Mouse (Mus musculus): ENCODE results near the gene Ufd1.
"Not testable (repeated sequence)": the region's sequence is repeated elsewhere in the genome, so short reads cannot be mapped to it uniquely, and the experiment has no call there.

The Ufd1 gene

GRCm38 (mm10) chr16:18811032-18811431 is 547 bp upstream of the Ufd1 start:
- no peak for DNase-seq (ENCODE audit: low spot score)

- no peak for DNase-seq (ENCODE audit: low spot score)
These were observed 869 bp downstream of the Ufd1 start for GRCm38 (mm10) chr16:18812385-18812910.

- no peak for DNase-seq (ENCODE audit: low spot score)
These were observed 10.8 kb downstream of the Ufd1 start for GRCm38 (mm10) chr16:18822356-18822755.

- DNase-seq (ENCODE audit: low spot score), result peak; percentile 48
These were observed 11.3 kb downstream of the Ufd1 start for GRCm38 (mm10) chr16:18822925-18823324.

GRCm38 (mm10) chr16:18828630-18829029 is 17.1 kb downstream of the Ufd1 start:
- no peak for DNase-seq (ENCODE audit: low spot score)

- DNase-seq (ENCODE audit: low spot score), result no peak
These were observed 17.5 kb downstream of the Ufd1 start for GRCm38 (mm10) chr16:18829102-18829501.

- DNase-seq (ENCODE audit: low spot score), result no peak
These were observed 21.9 kb downstream of the Ufd1 start for GRCm38 (mm10) chr16:18833486-18833885.

- DNase-seq (ENCODE audit: low spot score), result no peak
These were observed 24.5 kb downstream of the Ufd1 start for GRCm38 (mm10) chr16:18836073-18836467.

- DNase-seq (ENCODE audit: low spot score), result peak; percentile 95
These were observed 25.1 kb downstream of the Ufd1 start, which contains the start of the genes 2510002D24Rik and Gm28539 for GRCm38 (mm10) chr16:18836468-18837208. Gene 2510002D24Rik, plus strand, starts transcription at chr16:18836578. Gene Gm28539, plus strand, starts transcription at chr16:18836584.

- no peak for DNase-seq (ENCODE audit: low spot score)
These were observed 26.8 kb downstream of the Ufd1 start for GRCm38 (mm10) chr16:18838346-18838745.

- DNase-seq (ENCODE audit: low spot score), result no peak
These were observed 34.8 kb downstream of the Ufd1 start for GRCm38 (mm10) chr16:18846301-18846820.

- not testable (repeated sequence) for DNase-seq (ENCODE audit: low spot score)
These were observed 38.1 kb downstream of the Ufd1 start for GRCm38 (mm10) chr16:18849521-18850190.

- peak; percentile 71 for DNase-seq (ENCODE audit: low spot score)
These were observed 47.0 kb downstream of the Ufd1 start for GRCm38 (mm10) chr16:18858551-18858950.

GRCm38 (mm10) chr16:18860186-18860585 is 48.6 kb downstream of the Ufd1 start:
- DNase-seq (ENCODE audit: low spot score), result no peak

GRCm38 (mm10) chr16:18870495-18870894 is 58.9 kb downstream of the Ufd1 start:
- DNase-seq (ENCODE audit: low spot score), result not testable (repeated sequence)

GRCm38 (mm10) chr16:18876091-18876441 is 64.5 kb downstream of the Ufd1 start:
- DNase-seq (ENCODE audit: low spot score), result no peak

- DNase-seq (ENCODE audit: low spot score), result peak; percentile 93
These were observed 65.1 kb downstream of the Ufd1 start, which contains the start of the genes Mrpl40 and Hira for GRCm38 (mm10) chr16:18876442-18877308. Gene Mrpl40, minus strand, starts transcription at chr16:18876862. Gene Hira, plus strand, starts transcription at chr16:18877037.

- peak; percentile 56 for DNase-seq (ENCODE audit: low spot score)
These were observed 66.0 kb downstream of the Ufd1 start for GRCm38 (mm10) chr16:18877386-18878090.

- no peak for DNase-seq (ENCODE audit: low spot score)
These were observed 66.6 kb downstream of the Ufd1 start for GRCm38 (mm10) chr16:18878091-18878720.

GRCm38 (mm10) chr16:18884044-18884443 is 72.5 kb downstream of the Ufd1 start:
- DNase-seq (ENCODE audit: low spot score), result no peak
